Mouse (Mus musculus) heart, adult 2 months (tissue): ENCODE measurements at regions not wholly inside any gene's neighbourhood (a gene's known extent, or its start where the extent isn't known, plus 50 kb on each side); places are given as distances from the start of the nearest gene placed in this dataset.

Source experiments
- CTCF ChIP-seq: fragments of 200-600 bp; IDR thresholded peaks from 2 replicates; pipeline ENCODE4 v1.8.1; 2022; ENCODE audit warnings: antibody characterized with exemption, mild to moderate bottlenecking, moderate library complexity
- POLR2A ChIP-seq: fragments of 200-500 bp; IDR thresholded peaks from 2 replicates; pipeline ENCODE4 v1.6.1; 2011; ENCODE audit warnings: mild to moderate bottlenecking, low read depth, low read length, control low read depth; ENCODE audit not compliant: insufficient read depth

DNA sequence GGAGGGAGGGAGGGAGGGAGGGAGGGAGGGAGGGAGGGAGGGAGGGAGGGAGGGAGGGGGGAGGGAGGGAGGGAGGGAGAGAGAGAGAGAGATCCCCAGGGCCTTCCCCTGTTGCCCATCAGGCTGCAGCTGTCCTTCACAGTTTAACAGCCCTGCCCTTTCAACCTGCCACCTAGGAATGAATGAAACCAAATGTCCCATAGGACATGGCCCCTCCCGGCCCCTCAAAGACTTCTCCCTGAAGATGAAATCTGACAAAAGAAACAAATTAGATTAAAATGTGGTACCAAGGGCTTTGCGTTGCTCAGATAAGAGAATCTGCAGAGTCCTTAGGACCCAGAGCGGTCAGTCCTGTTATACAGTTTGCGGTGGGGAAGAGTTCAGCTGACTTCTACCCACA, 86.0 kb upstream of the Creb1 start:
- no peak for TF ChIP-seq POLR2A
- no peak for TF ChIP-seq CTCF
